Mouse (Mus musculus): ENCODE data around the gene Gucd1.

DNA sequence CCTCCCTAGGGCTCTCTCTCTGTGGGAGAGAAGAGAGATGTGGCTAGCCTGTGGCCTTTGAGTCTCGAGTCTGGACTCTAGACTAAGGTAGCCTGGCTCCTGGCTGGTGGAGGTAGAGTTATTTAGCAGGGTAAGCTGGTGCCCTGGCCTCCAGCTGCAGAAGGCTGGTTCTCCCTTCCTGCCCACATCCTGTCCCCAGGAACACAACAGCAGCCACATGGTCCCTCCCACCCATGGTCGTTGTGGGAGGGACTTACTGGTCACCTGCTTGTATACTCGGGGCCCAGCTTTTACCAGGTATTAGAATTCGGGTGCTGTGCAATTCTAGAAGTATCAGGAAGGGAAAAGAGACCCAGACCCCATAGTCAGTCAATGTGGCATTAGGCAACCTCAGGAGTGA, 197.5 kb downstream of the Gucd1 start:
- TF ChIP-seq CTCF (IDR thresholded peaks at IDR 0.05; ENCODE audit: borderline replicate concordance, control insufficient read depth, extremely low read depth, insufficient read depth, low read length, poor library complexity) (no peak), POLR2A (IDR thresholded peaks at IDR 0.05; ENCODE audit: control insufficient read depth, extremely low read depth, insufficient read depth, low read length, poor library complexity) (no peak)
